Mouse (Mus musculus) right cerebral cortex, postnatal 10 days (tissue): ENCODE results near the gene Egfl7.
A peak's percentile ranks its signal among the peaks of the same experiment; 100 is the strongest.

Experiments used
- DNase-seq, 2 experiments: peaks; one replicate each; pipeline ENCODE4 v3.0.0; 2021; ENCODE audit warnings: low spot score in 2 of 2

The Egfl7 gene

GRCm38 (mm10) chr2:26579714-26580113 lies at the start of gene Egfl7:
Gene Egfl7, plus strand, starts transcription at chr2:26580014.
- no peak for DNase-seq

DNA sequence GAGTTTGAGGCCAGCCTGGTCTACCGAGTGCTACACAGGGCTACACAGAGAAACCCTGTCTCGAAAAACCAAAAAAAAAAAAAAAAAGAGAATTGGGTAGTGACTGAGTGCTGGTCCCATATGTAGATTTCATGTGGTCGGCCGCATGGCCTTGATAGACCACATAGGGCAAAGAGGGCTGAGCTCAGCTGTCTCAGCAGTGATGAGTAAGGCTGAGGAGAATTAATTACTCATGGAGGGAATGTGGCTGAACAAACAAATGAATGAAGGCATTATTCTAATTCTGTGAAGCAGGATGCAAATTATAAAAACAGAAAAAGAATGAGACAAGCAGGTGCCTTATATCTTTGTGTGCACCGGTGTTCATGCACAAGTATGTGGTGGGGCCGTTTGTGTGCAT lies 48.0 kb upstream of the Egfl7 start:
- DNase-seq, result no peak

DNA sequence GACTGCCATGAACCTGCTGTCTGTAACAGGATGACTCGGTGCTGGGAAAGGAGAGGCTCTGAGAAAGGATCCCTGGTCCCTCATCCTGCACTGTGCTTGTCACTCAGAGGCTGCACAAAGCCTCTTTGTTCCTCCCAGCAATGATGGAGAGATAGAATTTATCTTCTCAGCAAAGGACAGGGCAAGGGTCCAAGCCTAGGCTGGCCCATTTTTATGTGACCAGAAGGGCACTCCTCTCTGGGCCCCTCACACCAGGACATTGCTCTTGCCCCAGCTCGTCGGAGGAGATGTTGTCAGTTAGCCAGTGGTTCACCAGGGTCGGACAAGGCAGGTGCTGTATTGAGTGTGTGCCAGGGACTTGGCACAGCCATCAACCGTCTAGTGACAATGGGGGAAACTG lies 46.6 kb upstream of the Egfl7 start:
- peak; percentile 28 to 33 for DNase-seq

GRCm38 (mm10) chr2:26534161-26534560 lies 45.7 kb upstream of the Egfl7 start:
- no peak for DNase-seq

- DNase-seq, result peak; percentile 58 to 60
Observed at GRCm38 (mm10) chr2:26534616-26535015, 45.2 kb upstream of the Egfl7 start.

DNA sequence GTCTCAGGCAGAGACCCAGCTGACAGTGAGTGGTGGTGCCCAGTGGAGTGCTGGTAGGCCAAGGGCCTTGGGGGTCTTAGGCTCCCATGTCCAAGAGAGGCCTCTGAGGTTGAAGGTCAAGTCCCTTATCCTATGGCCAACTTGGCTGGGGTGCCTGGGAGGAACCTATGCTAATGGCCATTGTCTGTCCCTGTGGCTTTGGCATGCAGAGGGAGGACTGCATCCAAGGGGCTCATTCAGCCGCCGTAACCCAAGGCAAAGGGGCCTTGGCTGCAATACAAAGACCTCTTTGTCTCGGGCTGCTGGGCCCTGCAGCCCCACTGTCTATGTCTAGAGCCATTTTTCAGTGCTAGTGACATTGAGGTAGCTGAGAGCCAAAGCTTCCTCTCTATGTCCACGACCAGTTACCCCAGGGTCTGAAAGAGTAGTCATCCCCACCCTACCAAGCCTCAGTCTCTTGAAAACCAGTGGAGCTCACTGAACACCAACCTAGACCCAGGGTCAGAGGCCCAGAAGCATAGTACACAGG lies 44.2 kb upstream of the Egfl7 start:
- DNase-seq, result peak; percentile 73 to 76

DNA sequence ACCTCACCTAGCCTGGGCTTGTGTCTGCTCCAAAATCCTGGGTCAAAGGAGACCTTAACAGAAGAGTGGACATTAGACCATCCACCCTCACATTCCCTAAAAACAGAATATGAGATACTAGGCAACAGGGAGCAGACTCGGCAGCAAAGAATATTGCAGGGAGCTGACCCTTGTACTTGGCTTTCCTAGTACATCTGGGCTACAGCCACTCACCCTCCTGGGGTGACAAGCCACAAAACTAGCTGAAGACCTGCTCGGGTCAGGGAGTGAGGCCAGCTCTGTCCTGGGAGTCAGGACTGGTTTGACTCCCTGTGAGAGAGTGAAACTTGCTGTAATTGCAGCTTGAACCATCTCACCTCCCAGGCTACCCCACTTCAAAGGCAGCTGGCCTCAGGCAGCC lies 40.3 kb upstream of the Egfl7 start:
- no peak for DNase-seq

DNA sequence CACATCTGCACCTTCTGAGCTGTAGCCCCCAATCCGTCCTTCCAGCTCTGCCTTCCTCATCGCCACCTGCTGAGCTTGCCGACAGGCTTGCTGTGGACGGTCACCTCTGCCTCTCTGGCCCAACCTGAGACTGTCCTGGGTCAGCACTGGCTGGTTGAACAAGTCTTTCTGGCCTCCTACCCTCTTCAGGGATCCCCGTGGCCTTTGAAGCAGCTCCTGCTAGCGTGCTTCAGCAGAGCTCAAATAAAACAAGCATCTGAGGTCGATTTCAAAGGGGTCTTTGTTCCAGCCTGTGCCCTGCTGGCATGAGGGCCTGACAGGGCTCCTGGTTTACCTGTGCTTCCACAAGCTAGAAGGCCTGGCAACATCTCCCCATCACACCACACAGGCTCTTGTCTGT lies 39.1 kb upstream of the Egfl7 start:
- DNase-seq, result no peak

DNA sequence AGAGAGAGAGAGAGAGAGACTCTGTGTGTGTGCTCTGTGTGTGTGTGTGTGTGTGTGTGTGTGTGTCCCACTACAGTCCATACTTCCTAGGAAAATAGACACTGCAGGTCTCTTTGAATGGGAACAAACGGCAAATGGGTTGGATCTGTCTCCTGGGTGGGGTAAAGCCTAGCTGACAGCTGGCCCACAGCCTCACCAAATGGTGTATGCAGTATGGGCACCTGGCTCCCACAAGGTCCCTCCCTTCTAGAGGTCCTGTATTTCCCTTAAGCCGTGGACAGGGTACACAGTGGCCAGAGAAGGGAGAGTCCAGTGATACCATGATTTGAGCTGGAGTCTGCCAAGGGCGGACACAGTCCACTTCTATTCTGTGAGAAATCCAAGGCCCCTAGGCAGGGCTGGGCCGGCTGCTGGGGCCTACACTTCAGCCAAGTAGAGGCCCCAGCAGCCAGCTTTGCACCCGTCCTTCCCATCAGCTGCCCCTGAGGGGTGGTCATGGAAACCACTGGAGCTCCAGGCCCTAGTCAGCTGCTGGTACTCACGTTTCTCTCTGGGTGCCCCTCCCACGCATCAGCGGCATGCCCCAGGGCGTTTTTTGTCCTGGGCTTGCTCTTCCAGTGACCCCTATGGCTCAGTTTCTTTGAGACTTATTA lies 38.4 kb upstream of the Egfl7 start:
- DNase-seq, result no peak

DNA sequence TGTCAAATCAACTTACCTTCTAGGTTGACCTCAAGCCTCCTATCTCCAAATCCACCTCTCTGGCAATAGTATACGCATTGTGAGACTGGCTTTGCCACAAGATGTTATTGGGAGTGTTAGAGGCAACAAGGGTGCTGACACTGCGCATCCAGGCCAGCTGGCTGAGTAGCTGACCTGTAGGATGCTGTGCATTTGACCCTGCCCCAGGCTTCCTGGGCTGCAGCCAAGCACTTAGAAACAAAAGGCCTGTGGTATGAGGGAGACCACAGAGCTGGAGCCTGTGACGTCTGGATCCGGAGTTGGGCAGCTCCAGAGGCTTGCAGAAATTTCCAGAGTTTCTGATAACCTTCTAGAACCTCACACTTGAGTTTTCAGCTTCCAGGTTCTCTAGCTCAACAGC lies 36.7 kb upstream of the Egfl7 start:
- no peak for DNase-seq

- DNase-seq, result no peak
Observed at GRCm38 (mm10) chr2:26543768-26544167, 36.0 kb upstream of the Egfl7 start.

- DNase-seq, result no peak
Observed at GRCm38 (mm10) chr2:26544265-26544664, 35.5 kb upstream of the Egfl7 start.

GRCm38 (mm10) chr2:26547481-26547880 lies 32.3 kb upstream of the Egfl7 start:
- peak in 1 of 2 experiments; percentile 51 for DNase-seq

DNA sequence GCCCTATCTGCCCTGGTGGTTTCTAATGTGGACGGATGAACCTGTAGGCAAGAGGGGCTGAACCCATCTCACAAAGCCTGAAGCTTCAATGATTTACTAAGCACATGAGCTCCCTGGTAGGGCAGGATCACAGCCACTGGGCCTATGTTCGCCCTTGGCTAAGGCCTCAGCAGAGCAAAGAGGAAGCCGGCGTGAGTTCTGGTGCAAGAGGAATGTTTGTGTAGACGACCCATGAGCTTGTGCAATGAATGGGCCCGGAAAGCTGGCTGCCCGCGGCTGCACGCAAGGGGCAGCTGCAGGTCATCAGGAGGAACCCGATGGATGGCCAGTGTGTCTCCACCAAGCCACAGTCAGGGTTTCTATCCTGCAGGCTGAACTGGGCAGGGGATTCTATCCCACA lies 30.0 kb upstream of the Egfl7 start:
- no peak for DNase-seq

- no peak for DNase-seq
Observed at GRCm38 (mm10) chr2:26550205-26550604, 29.6 kb upstream of the Egfl7 start.

DNA sequence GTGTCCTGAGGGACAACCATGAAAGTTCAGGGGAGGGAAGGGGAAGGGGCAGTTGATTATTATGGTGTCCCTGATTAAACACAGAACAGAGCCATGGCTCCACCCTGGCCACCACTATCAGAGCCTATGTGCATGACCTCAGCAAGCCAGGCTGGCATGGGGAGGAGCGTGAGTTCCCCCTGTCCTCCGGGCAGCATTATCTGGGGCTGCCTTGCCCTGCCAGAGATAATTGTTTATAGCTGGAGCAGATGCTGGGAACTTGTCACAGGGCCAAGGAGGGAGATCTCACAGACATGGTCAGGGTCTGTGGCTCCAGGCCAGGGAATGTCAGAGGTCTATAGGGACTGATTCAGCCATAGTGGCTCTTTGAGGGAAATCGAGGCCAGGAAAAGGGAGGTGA lies 29.0 kb upstream of the Egfl7 start:
- DNase-seq, result no peak

DNA sequence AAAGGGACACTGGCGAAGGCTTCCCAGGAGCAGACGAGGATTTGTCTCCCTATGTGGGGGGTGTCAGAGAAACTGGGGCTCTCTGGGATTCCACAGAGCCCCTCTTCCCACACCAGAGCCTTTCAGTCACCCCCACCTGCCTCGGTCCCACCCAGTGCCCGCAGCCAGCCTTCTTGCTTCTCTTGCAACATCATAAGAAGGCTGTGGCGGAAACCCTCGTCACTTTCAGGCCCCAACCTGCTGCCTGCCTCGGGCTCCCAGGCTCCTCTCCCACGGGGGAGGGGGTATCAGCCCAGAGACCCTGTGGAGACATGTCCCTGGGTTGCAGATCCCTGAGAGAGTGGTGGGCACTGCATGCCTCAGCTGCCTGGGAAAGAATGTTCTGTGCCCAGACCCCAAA lies 28.4 kb upstream of the Egfl7 start:
- DNase-seq, result no peak

GRCm38 (mm10) chr2:26552066-26552465 lies 27.7 kb upstream of the Egfl7 start:
- DNase-seq, result no peak

- DNase-seq, result no peak
Observed at GRCm38 (mm10) chr2:26553904-26554303, 25.9 kb upstream of the Egfl7 start.

- peak in 1 of 2 experiments; percentile 67 for DNase-seq
Observed at GRCm38 (mm10) chr2:26555076-26555475, 24.7 kb upstream of the Egfl7 start.

DNA sequence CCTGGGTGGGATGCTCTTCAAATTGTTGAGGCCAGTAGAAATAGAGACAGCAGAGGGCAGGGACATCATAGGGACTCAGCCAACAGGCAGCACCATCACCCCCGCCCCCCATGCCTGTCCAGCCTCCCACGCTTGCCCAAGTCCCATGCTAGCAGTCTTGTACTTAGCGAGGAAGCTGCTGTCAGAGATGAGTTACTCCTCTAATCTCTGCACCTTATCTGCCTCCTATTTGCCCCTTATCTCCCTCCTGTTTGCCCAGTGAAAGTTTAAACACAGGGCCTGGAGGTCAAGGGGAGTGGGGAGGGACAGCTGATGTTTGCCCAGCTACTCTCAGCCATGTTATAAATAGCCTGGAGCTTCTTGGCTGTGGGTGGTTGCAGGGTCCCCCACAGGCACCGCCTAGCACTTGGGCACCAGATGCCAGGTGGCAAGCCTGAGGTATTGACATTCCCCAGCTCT lies 23.2 kb upstream of the Egfl7 start:
- DNase-seq, result no peak

- DNase-seq, result no peak
Observed at GRCm38 (mm10) chr2:26560506-26560905, 19.3 kb upstream of the Egfl7 start.

GRCm38 (mm10) chr2:26561351-26562016 lies 18.3 kb upstream of the Egfl7 start:
- peak in 1 of 2 experiments; percentile 34 for DNase-seq
